Mouse (Mus musculus): ENCODE data around the gene P3h3. TPM values are rescaled to one million over a fixed set of nuclear protein-coding genes. Genes with fewer than 3 reads are reported as not detected.

P3h3 gene
- total RNA-seq, 2 experiments from 2014 or later: 29.1 to 32.1 TPM

Other genes with a start within 250 kb of the P3h3 start
- under 1 TPM; 0.57 to 0.62 TPM for gene C1s2, start 221.7 kb downstream of the P3h3 start, total RNA-seq (2021)
- gene Lpcat3, start 194.7 kb downstream of the P3h3 start, total RNA-seq (2021): 10 to 100 TPM; 43.5 to 44.0 TPM
- gene Emg1, start 145.6 kb downstream of the P3h3 start, total RNA-seq (2021): 10 to 100 TPM; 49.4 to 53.8 TPM
- 100 to 1,000 TPM; 159 to 164 TPM for gene Phb2, start 145.4 kb downstream of the P3h3 start, total RNA-seq (2021)
- 1 to 10 TPM; 4.3 to 5.3 TPM for gene Ptpn6, start 119.0 kb downstream of the P3h3 start, total RNA-seq (2021)
- 100 to 1,000 TPM; 329 to 345 TPM for gene Grcc10, start 116.4 kb downstream of the P3h3 start, total RNA-seq (2021)
- gene Gm45234, start 101.7 kb downstream of the P3h3 start, total RNA-seq (2021): not detected
- gene Atn1, start 101.2 kb downstream of the P3h3 start, total RNA-seq (2021): 100 to 1,000 TPM; 138 to 150 TPM
- 100 to 1,000 TPM; 476 to 480 TPM for gene Eno2, start 88.1 kb downstream of the P3h3 start, total RNA-seq (2021)
- 1 to 10 TPM; 1.8 to 3.6 TPM for gene Lrrc23, start 78.0 kb downstream of the P3h3 start, total RNA-seq (2021)
- gene Spsb2, start 49.1 kb downstream of the P3h3 start, total RNA-seq (2021): 1 to 10 TPM; 3.3 to 5.0 TPM
- gene Tpi1, start 43.5 kb downstream of the P3h3 start, total RNA-seq (2021): 100 to 1,000 TPM; 466 to 472 TPM
- gene Usp5, start 28.3 kb downstream of the P3h3 start, total RNA-seq (2021): 100 to 1,000 TPM; 181 to 187 TPM
- 1 to 10 TPM; 5.4 to 6.1 TPM for gene Cdca3, start 28.2 kb downstream of the P3h3 start, total RNA-seq (2021)
- under 1 TPM in 1 of 2 experiments, not detected in 1; 0.27 TPM for gene Gnb3, start 17.5 kb downstream of the P3h3 start, total RNA-seq (2021)
- 100 to 1,000 TPM; 162 to 178 TPM for gene Gpr162, start 6.2 kb upstream of the P3h3 start, total RNA-seq (2021)
- 1 to 10 TPM in 1 of 2 experiments, under 1 TPM in 1; 0.62 to 1.0 TPM for gene Cd4, start 30.5 kb upstream of the P3h3 start, total RNA-seq (2021)
- 1 to 10 TPM; 1.2 to 2.1 TPM for gene Lag3, start 54.0 kb upstream of the P3h3 start, total RNA-seq (2021)
- 1,000 to 10,000 TPM; 1,413 to 1,419 TPM for gene Ptms, start 62.4 kb upstream of the P3h3 start, total RNA-seq (2021)
- gene Mlf2, start 73.6 kb upstream of the P3h3 start, total RNA-seq (2021): 100 to 1,000 TPM; 609 to 620 TPM
- 100 to 1,000 TPM in 1 of 2 experiments, 10 to 100 TPM in 1; 97.7 to 101 TPM for gene Cops7a, start 107.8 kb upstream of the P3h3 start, total RNA-seq (2021)
- 100 to 1,000 TPM; 109 to 120 TPM for gene Pianp, start 138.9 kb upstream of the P3h3 start, total RNA-seq (2021)
- gene Zfp384, start 151.4 kb upstream of the P3h3 start, total RNA-seq (2021): 10 to 100 TPM; 44.4 to 45.2 TPM
- gene Ing4, start 182.0 kb upstream of the P3h3 start, total RNA-seq (2021): 10 to 100 TPM; 57.4 to 62.4 TPM
- 1 to 10 TPM; 7.0 to 9.2 TPM for gene Acrbp, start 191.9 kb upstream of the P3h3 start, total RNA-seq (2021)
- gene Lpar5, start 210.2 kb upstream of the P3h3 start, total RNA-seq (2021): 1 to 10 TPM; 1.1 to 1.4 TPM
- gene Chd4, start 238.2 kb upstream of the P3h3 start, total RNA-seq (2021): 100 to 1,000 TPM; 176 to 195 TPM

Measured in layer of hippocampus, postnatal 10 days (tissue).